Mouse (Mus musculus): ENCODE results near the gene Blmh.

Gene Blmh

GRCm38 (mm10) chr11:76997916-76998704, 73.5 kb downstream of the Blmh start, which contains the start of gene Slc6a4:
Gene Slc6a4 (plus strand): TSS chr11:76998603.
- in situ Hi-C loops (cut with MboI), result no loop called here

GRCm38 (mm10) chr11:76998705-76999226, 74.2 kb downstream of the Blmh start:
- in situ Hi-C loops (cut with MboI), result no loop called here

- in situ Hi-C loops (cut with MboI), result no loop called here
Measured at GRCm38 (mm10) chr11:77000741-77001140, 76.1 kb downstream of the Blmh start.

- in situ Hi-C loops (cut with MboI), result no loop called here
Measured at GRCm38 (mm10) chr11:77002361-77002760, 77.8 kb downstream of the Blmh start.

- in situ Hi-C loops (cut with MboI), result no loop called here
Measured at GRCm38 (mm10) chr11:77005881-77006280, 81.3 kb downstream of the Blmh start.

GRCm38 (mm10) chr11:77006616-77007015, 82.0 kb downstream of the Blmh start:
- in situ Hi-C loops (cut with MboI), result no loop called here

GRCm38 (mm10) chr11:77009069-77010025, 84.7 kb downstream of the Blmh start:
- in situ Hi-C loops (cut with MboI), result no loop called here

GRCm38 (mm10) chr11:77010762-77011475, 86.3 kb downstream of the Blmh start:
- in situ Hi-C loops (cut with MboI), result no loop called here

- in situ Hi-C loops (cut with MboI), result no loop called here
Measured at GRCm38 (mm10) chr11:77018046-77018445, 93.4 kb downstream of the Blmh start.

- in situ Hi-C loops (cut with MboI), result no loop called here
Measured at GRCm38 (mm10) chr11:77019539-77019938, 94.9 kb downstream of the Blmh start.

GRCm38 (mm10) chr11:77021749-77022396, 97.3 kb downstream of the Blmh start:
- in situ Hi-C loops (cut with MboI), result no loop called here

GRCm38 (mm10) chr11:77026559-77026958, 102.0 kb downstream of the Blmh start:
- in situ Hi-C loops (cut with MboI), result no loop called here

- in situ Hi-C loops (cut with MboI), result no loop called here
Measured at GRCm38 (mm10) chr11:77028157-77028556, 103.5 kb downstream of the Blmh start.

- in situ Hi-C loops (cut with MboI), result no loop called here
Measured at GRCm38 (mm10) chr11:77031151-77031934, 106.7 kb downstream of the Blmh start.
